Mouse (Mus musculus) kidney, embryonic 14.5 days (tissue): ENCODE measurements around the gene Fbn1. TPM values are rescaled to one million over a fixed set of nuclear protein-coding genes. Genes with fewer than 3 reads are reported as not detected.

Source experiments
- ATAC-seq: fragments of 200-750 bp; cut with Nextera tagmentation; 2 replicates; pipeline ENCODE4 v1.8.0; 2017; ENCODE audit warnings: moderate number of reproducible peaks, mild to moderate bottlenecking, moderate TSS enrichment, moderate library complexity; ENCODE audit not compliant: low FRiP score, low TSS enrichment
- H3K27ac ChIP-seq: fragments of 300-500 bp; sonication (generic); 2 replicates; pipeline ENCODE4 v1.5.1; 2014; ENCODE audit warnings: low read depth, mild to moderate bottlenecking, low read length, moderate library complexity, mixed read lengths
- H3K27me3 ChIP-seq: fragments of 300-500 bp; sonication (generic); 2 replicates; pipeline ENCODE4 v1.6.1; 2014; ENCODE audit warnings: mild to moderate bottlenecking, low read length; ENCODE audit not compliant: control insufficient read depth, insufficient read depth
- H3K36me3 ChIP-seq: fragments of 300-500 bp; sonication (generic); 2 replicates; pipeline ENCODE4 v1.6.1; 2014; ENCODE audit warnings: low read length, mixed read lengths; ENCODE audit not compliant: control insufficient read depth, insufficient read depth
- H3K4me1 ChIP-seq: fragments of 300-500 bp; sonication (generic); 2 replicates; pipeline ENCODE4 v1.6.1; 2014; ENCODE audit warnings: low read length, mixed read lengths; ENCODE audit not compliant: control insufficient read depth, insufficient read depth
- H3K4me2 ChIP-seq: fragments of 300-500 bp; sonication (generic); replicated peaks from 2 replicates; pipeline ENCODE4 v1.6.1; 2014; ENCODE audit warnings: low read depth, mild to moderate bottlenecking, low read length
- H3K4me3 ChIP-seq: fragments of 300-500 bp; sonication (generic); 2 replicates; pipeline ENCODE4 v1.5.1; 2014; ENCODE audit warnings: mild to moderate bottlenecking, low read length
- H3K9ac ChIP-seq: fragments of 300-500 bp; sonication (generic); 2 replicates; pipeline ENCODE4 v1.6.1; 2014; ENCODE audit warnings: low read depth, mild to moderate bottlenecking, low read length, moderate library complexity
- H3K9me3 ChIP-seq: fragments of 300-500 bp; sonication (generic); 2 replicates; pipeline ENCODE4 v1.6.1; 2016; ENCODE audit warnings: low read length; ENCODE audit not compliant: control insufficient read depth
- WGBS: fragments of 180-500 bp; shearing (Covaris S2); extraction: QIAGEN DNeasy Blood & Tissue Kit; methylation state at CpG from one replicate; pipeline ENCODE4 v1.1.7; 2014; 5-methylcytosine and 5-hydroxymethylcytosine counted together
- polyA plus RNA-seq: library from polyadenylated mRNA; unstranded; fragments of >200 nt; fragmentation: Nextera tagmentation; extraction: Ambion mirVana; gene quantifications from 2 replicates; pipeline ENCODE4 v1.2.1, GENCODE M21; 2014

Fbn1 gene
- polyA plus RNA-seq, 1 experiment from 2014 or later = 19.8 TPM

GRCm38 (mm10) chr2:125492050-125492900, 15.5 kb downstream of the Fbn1 start:
- H3K9ac ChIP-seq = no peak overlapping the region
- H3K27ac ChIP-seq = no peak overlapping the region
- H3K4me2 ChIP-seq = no peak overlapping the region
- no peaks in the 10 kb centered on the region for H3K4me1 ChIP-seq
- ATAC-seq = no peak; the same call in 1 of the 2 replicates
- 44% methylated on average over 15 of the region's 15 CpGs for WGBS
- no peak overlapping the region for H3K4me3 ChIP-seq
- H3K36me3 ChIP-seq = no peaks in the 10 kb centered on the region
- no peaks in the 10 kb centered on the region for H3K27me3 ChIP-seq
- H3K9me3 ChIP-seq = no peaks in the 10 kb centered on the region

- Histone ChIP-seq H3K36me3 (no peaks in the 10 kb centered on the region), H3K9me3 (no peaks in the 10 kb centered on the region), H3K4me1 (no peaks in the 10 kb centered on the region), H3K9ac (no peak overlapping the region), H3K4me3 (no peak overlapping the region), H3K27me3 (no peaks in the 10 kb centered on the region), H3K4me2 (no peak overlapping the region), H3K27ac (no peak overlapping the region)
- WGBS = 86% methylated on average over 1 of the region's 1 CpGs
- no peak for ATAC-seq
Measured at GRCm38 (mm10) chr2:125489979-125490378, 17.8 kb downstream of the Fbn1 start.

GRCm38 (mm10) chr2:125484910-125485309, 22.9 kb downstream of the Fbn1 start:
- H3K36me3 ChIP-seq = no peaks in the 10 kb centered on the region
- H3K4me2 ChIP-seq = no peak overlapping the region
- H3K27ac ChIP-seq = no peak overlapping the region
- H3K9me3 ChIP-seq = no peaks in the 10 kb centered on the region
- 60% methylated on average over 9 of the region's 9 CpGs for WGBS
- no peaks in the 10 kb centered on the region for H3K4me1 ChIP-seq
- H3K27me3 ChIP-seq = no peaks in the 10 kb centered on the region
- ATAC-seq = no peak
- no peak overlapping the region for H3K4me3 ChIP-seq
- no peak overlapping the region for H3K9ac ChIP-seq

- no peaks in the 10 kb centered on the region for H3K27me3 ChIP-seq
- H3K27ac ChIP-seq = no peak overlapping the region
- H3K9ac ChIP-seq = no peak overlapping the region
- H3K9me3 ChIP-seq = no peaks in the 10 kb centered on the region
- no peaks in the 10 kb centered on the region for H3K4me1 ChIP-seq
- H3K4me2 ChIP-seq = no peak overlapping the region
- no peak for ATAC-seq
- no peak overlapping the region for H3K4me3 ChIP-seq
- H3K36me3 ChIP-seq = no peaks in the 10 kb centered on the region
Measured at GRCm38 (mm10) chr2:125484164-125484563, 23.6 kb downstream of the Fbn1 start.

GRCm38 (mm10) chr2:125481531-125482317, 26.1 kb downstream of the Fbn1 start:
- Histone ChIP-seq H3K27me3 (no peaks in the 10 kb centered on the region), H3K4me2 (no peak overlapping the region), H3K4me1 (no peaks in the 10 kb centered on the region), H3K4me3 (no peak overlapping the region), H3K36me3 (no peaks in the 10 kb centered on the region), H3K9ac (no peak overlapping the region), H3K27ac (no peak overlapping the region), H3K9me3 (no peaks in the 10 kb centered on the region)
- 94% methylated on average over 9 of the region's 9 CpGs for WGBS
- ATAC-seq = no peak

GRCm38 (mm10) chr2:125481116-125481515, 26.7 kb downstream of the Fbn1 start:
- Histone ChIP-seq H3K4me3 (no peak overlapping the region), H3K36me3 (no peaks in the 10 kb centered on the region; the same call in 1 of the 2 replicates), H3K4me1 (no peaks in the 10 kb centered on the region), H3K4me2 (no peak overlapping the region), H3K27me3 (no peaks in the 10 kb centered on the region), H3K27ac (no peak overlapping the region), H3K9me3 (no peaks in the 10 kb centered on the region), H3K9ac (no peak overlapping the region)
- 88% methylated on average over 4 of the region's 4 CpGs for WGBS
- ATAC-seq = no peak

- ATAC-seq = peak; percentile 57; the same call in 1 of the 2 replicates
- no peaks in the 10 kb centered on the region for H3K4me1 ChIP-seq
- no peak overlapping the region for H3K27ac ChIP-seq
- 74% methylated on average over 5 of the region's 5 CpGs for WGBS
- H3K36me3 ChIP-seq = no peaks in the 10 kb centered on the region; the same call in 1 of the 2 replicates
- no peak overlapping the region for H3K4me2 ChIP-seq
- no peaks in the 10 kb centered on the region for H3K27me3 ChIP-seq
- no peaks in the 10 kb centered on the region for H3K9me3 ChIP-seq
- no peak overlapping the region for H3K9ac ChIP-seq
- H3K4me3 ChIP-seq = no peak overlapping the region
Measured at GRCm38 (mm10) chr2:125480057-125480456, 27.7 kb downstream of the Fbn1 start.

- WGBS = 63% methylated on average over 4 of the region's 4 CpGs
- H3K27ac ChIP-seq = no peak overlapping the region
- H3K4me2 ChIP-seq = no peak overlapping the region
- no peaks in the 10 kb centered on the region; the same call in 1 of the 2 replicates for H3K36me3 ChIP-seq
- no peak for ATAC-seq
- H3K9me3 ChIP-seq = no peaks in the 10 kb centered on the region
- no peak overlapping the region for H3K9ac ChIP-seq
- H3K27me3 ChIP-seq = no peaks in the 10 kb centered on the region
- H3K4me3 ChIP-seq = no peak overlapping the region
- H3K4me1 ChIP-seq = no peaks in the 10 kb centered on the region
Measured at GRCm38 (mm10) chr2:125478705-125479104, 29.1 kb downstream of the Fbn1 start.

- WGBS = 52% methylated on average over 3 of the region's 3 CpGs
- Histone ChIP-seq H3K27me3 (no peaks in the 10 kb centered on the region), H3K9me3 (no peaks in the 10 kb centered on the region), H3K27ac (no peak overlapping the region), H3K4me1 (no peaks in the 10 kb centered on the region), H3K4me2 (no peak overlapping the region), H3K36me3 (no peaks in the 10 kb centered on the region; the same call in 1 of the 2 replicates), H3K4me3 (no peak overlapping the region), H3K9ac (no peak overlapping the region)
- no peak for ATAC-seq
Measured at GRCm38 (mm10) chr2:125477367-125477766, 30.4 kb downstream of the Fbn1 start.
